In the genomic region with DNA sequence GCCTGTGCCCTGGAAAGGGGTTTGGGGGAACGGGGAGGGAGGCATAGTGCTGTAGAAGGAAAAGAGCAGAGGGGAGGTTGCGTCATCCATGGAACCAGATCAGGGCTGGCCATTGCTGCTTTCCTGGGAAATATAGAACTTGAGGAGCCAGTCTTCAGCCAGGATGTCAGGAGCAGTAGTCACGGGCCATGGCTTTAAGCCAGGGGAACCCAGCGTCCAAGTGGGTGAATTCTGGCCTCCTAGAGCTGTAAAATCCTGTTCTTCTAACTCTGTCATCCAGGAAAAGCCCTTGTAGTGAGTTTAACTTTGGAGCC, we compare ENCODE assay signal across 10 mouse cellular contexts. TPM values are rescaled to one million over a fixed set of nuclear protein-coding genes. Genes with fewer than 3 reads are reported as not detected.
DNase-seq lines count a peak whose midpoint lies in the region; ATAC-seq and TF ChIP-seq lines count a peak whose summit lies in the region.
"Had no signal": no experiment of that assay in that cellular context is flagged by ENCODE, and none has a peak within 500 bp of the region (broad histone marks: within the 10 kb centered on the region; RNA-seq: fewer than 3 reads in every experiment).

No protein-coding gene starts in this region.

- WGBS in lung, embryonic 14.5 days, result 31% methylated on average over 4 of the region's 4 CpGs
- 29% methylated on average over 4 of the region's 4 CpGs for WGBS in stomach, postnatal 0 days

- TF ChIP-seq EP300 in stomach, postnatal 0 days (optimal IDR thresholded peaks at IDR 0.05), result no peak

- no peaks in the 10 kb centered on the region for H3K9me3 ChIP-seq in lung, embryonic 14.5 days (ENCODE audit: low read depth, low read length)
- no peaks in the 10 kb centered on the region for H3K9me3 ChIP-seq in stomach, postnatal 0 days (ENCODE audit: control insufficient read depth, low read length)

- H3K27ac ChIP-seq in lung, embryonic 14.5 days (ENCODE audit: low read depth), result no peak overlapping the region
- H3K27ac ChIP-seq in stomach, postnatal 0 days (replicated peaks), result no peak overlapping the region

- DNase-seq in adrenal gland, adult 2 months, result peak; percentile 16
- no peak for DNase-seq in adrenal gland, adult 18-20 months (ENCODE audit: low spot score in 2 of 2)
- DNase-seq in urinary bladder, postnatal 14 days (ENCODE audit: low spot score), result peak; percentile 9
- DNase-seq in urinary bladder, postnatal 25 days (ENCODE audit: low spot score), result no peak
- DNase-seq in lung, embryonic 14.5 days, result peak; percentile 46
- no peak for DNase-seq in stomach, postnatal 0 days (ENCODE audit: low spot score)
- DNase-seq in ovary, postnatal 36 days (ENCODE audit: low spot score), result no peak

- ATAC-seq in lung, embryonic 14.5 days (ENCODE audit: insufficient read depth), result no peak
- peak; percentile 47; the same call in 1 of the 2 replicates for ATAC-seq in stomach, postnatal 0 days (ENCODE audit: low FRiP score, low TSS enrichment)
- ATAC-seq in cerebellum, adult (ENCODE audit: insufficient number of reproducible peaks, low FRiP score, low TSS enrichment), result no peak

- H3K27me3 ChIP-seq in lung, embryonic 14.5 days (ENCODE audit: insufficient read depth, low read length), result peaks cover 6% of the 10 kb centered on the region; the same call in 1 of the 2 replicates
- H3K27me3 ChIP-seq in stomach, postnatal 0 days (ENCODE audit: control insufficient read depth, insufficient read depth, low read length), result no peaks in the 10 kb centered on the region

- TF ChIP-seq CTCF in lung, embryonic 14.5 days (IDR thresholded peaks at IDR 0.05; ENCODE audit: low read depth), result no peak
- TF ChIP-seq CTCF in stomach, postnatal 0 days (IDR thresholded peaks at IDR 0.05; ENCODE audit: low read depth), result no peak

- no peak overlapping the region for H3K4me3 ChIP-seq in lung, embryonic 14.5 days (ENCODE audit: low read depth, low read length)
- H3K4me3 ChIP-seq in stomach, postnatal 0 days (ENCODE audit: low read depth, low read length), result no peak overlapping the region
- H3K4me3 ChIP-seq: erythroblast, embryonic 14.5 days had no signal

- H3K4me1 ChIP-seq in lung, embryonic 14.5 days (ENCODE audit: insufficient read depth), result peaks cover 5% of the 10 kb centered on the region; the same call in 1 of the 2 replicates
- H3K4me1 ChIP-seq in stomach, postnatal 0 days (replicated peaks; ENCODE audit: control insufficient read depth, insufficient read depth), result no peaks in the 10 kb centered on the region

- H3K9ac ChIP-seq in lung, embryonic 14.5 days, result no peak overlapping the region
- no peak overlapping the region for H3K9ac ChIP-seq in stomach, postnatal 0 days (ENCODE audit: low read length)

- H3K36me3 ChIP-seq in lung, embryonic 14.5 days (ENCODE audit: insufficient read depth), result no peaks in the 10 kb centered on the region
- H3K36me3 ChIP-seq in stomach, postnatal 0 days (ENCODE audit: control insufficient read depth, insufficient read depth, low read length), result no peaks in the 10 kb centered on the region

- 0 out of 2 replicates have a peak overlapping the region, but pooled peaks have one; percentile 20 for H3K4me2 ChIP-seq in lung, embryonic 14.5 days
- H3K4me2 ChIP-seq in stomach, postnatal 0 days (replicated peaks; ENCODE audit: low read depth), result no peak overlapping the region

RNA-seq across cellular contexts. Expression of gene Rgs8, which starts 8.8 kb away (rescaled TPM):
- under 1 TPM in 1 of 2 experiments, not detected in 1; 0.10 TPM for total RNA-seq in adrenal gland, adult 2 months (2021)
- 0.02 TPM in 2 replicates for polyA plus RNA-seq in adrenal gland, adult 2 months (2012; rRNA removed)
- not detected for total RNA-seq in adrenal gland, adult 18-20 months (2021)
- polyA plus RNA-seq in lung, embryonic 14.5 days (2014; fragmentation: Nextera tagmentation; extraction: Ambion mirVana), result 0.14 and 0.20 TPM in 2 replicates
- 0.16 and 0.29 TPM in 2 replicates for polyA plus RNA-seq in stomach, postnatal 0 days (2015; fragmentation: Nextera tagmentation; extraction: Ambion mirVana)
- total RNA-seq: neutrophil, adult 5-6 weeks had no signal
- polyA plus RNA-seq: erythroblast, embryonic 14.5 days had no signal

Comparison
In these comparisons a context has a peak if more than half of its experiments do, and no peak if none do; other contexts are left out.
1. DNase-seq: peak in adrenal gland, adult 2 months (single experiment), urinary bladder, postnatal 14 days (single experiment) and lung, embryonic 14.5 days (single experiment); none in adrenal gland, adult 18-20 months (0 of 2), urinary bladder, postnatal 25 days (single experiment), stomach, postnatal 0 days (single experiment) and ovary, postnatal 36 days (single experiment).